ENCODE assay signal across 8 mouse cellular contexts in the genomic region with DNA sequence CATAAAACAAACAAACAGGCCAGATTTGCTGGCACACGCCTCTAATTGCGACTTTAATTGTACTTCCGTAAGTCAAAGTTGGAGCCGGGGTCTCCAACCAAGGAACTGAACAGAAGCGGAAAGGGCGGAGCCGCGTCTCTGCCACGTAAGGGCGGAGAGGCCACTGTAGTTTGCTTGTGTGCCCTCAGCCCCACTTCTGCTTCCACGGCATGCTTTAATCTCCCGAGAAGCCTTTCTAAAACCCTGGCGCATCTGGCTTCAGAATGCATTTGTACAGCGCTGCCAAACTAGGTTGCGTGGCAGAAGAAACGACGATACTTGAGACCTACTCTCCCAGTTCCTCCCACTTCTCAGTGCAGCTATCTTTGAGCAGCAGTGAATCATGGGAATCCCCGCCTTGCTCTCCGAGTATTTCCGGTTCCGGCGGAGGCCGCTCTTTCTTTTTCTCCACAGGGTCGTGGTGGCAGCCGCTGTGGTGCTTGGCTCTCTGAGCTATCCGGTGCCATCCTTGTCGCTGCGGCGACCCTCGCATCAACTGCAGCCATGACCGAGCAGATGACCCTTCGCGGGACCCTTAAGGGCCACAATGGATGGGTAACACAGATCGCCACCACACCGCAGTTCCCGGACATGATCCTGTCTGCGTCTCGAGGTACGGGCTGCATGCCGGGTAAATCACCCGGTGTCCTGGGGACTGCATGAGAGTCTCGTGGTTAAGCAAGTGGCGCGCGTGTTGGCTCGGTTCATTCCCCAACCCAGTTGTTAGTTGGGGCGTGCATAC. TPM values are rescaled to one million over a fixed set of nuclear protein-coding genes. Genes with fewer than 3 reads are reported as not detected.
DNase-seq lines count a peak whose midpoint lies in the region; ATAC-seq and TF ChIP-seq lines count a peak whose summit lies in the region.

A gene (plus strand): TSS at position 412 of the 781 bp plus-strand sequence.

- peaks cover 28% of the 10 kb centered on the region for H3K36me3 ChIP-seq in hindbrain, embryonic 16.5 days (ENCODE audit: control insufficient read depth, insufficient read depth, low read length)

- no peak for TF ChIP-seq CTCF in gastrocnemius, adult 2 months (IDR thresholded peaks at IDR 0.05)

- peak; percentile 91 for ATAC-seq in activated CD4-positive, CD25-positive, alpha-beta regulatory T cell, adult 4 months
- peak; percentile 87 for ATAC-seq in common myeloid progenitor, adult 5-6 weeks (replicated peaks; ENCODE audit: low read depth, poor library complexity, severe bottlenecking)
- ATAC-seq in hindbrain, embryonic 16.5 days, result peak; percentile 95

- intact Hi-C loops in gastrocnemius, adult 2 months (cut with DNase I), result no loop called here

- H3K27ac ChIP-seq in gastrocnemius, adult 2 months, result peak within 1 kb of the TSS; percentile 96
- peak within 1 kb of the TSS; percentile 96 for H3K27ac ChIP-seq in hindbrain, embryonic 16.5 days (ENCODE audit: low read depth, low read length)

- peak within 1 kb of the TSS; percentile 92 for H3K4me3 ChIP-seq in gastrocnemius, adult 2 months
- H3K4me3 ChIP-seq in hindbrain, embryonic 16.5 days (ENCODE audit: low read length), result peak within 1 kb of the TSS; percentile 81

- no peaks in the 10 kb centered on the region for H3K9me3 ChIP-seq in hindbrain, embryonic 16.5 days (ENCODE audit: control insufficient read depth, low read length)

- no peaks in the 10 kb centered on the region for H3K27me3 ChIP-seq in hindbrain, embryonic 16.5 days (replicated peaks; ENCODE audit: control insufficient read depth, insufficient read depth, low read length)

- H3K4me1 ChIP-seq in hindbrain, embryonic 16.5 days (ENCODE audit: control insufficient read depth, insufficient read depth, low read depth, low read length), result peaks cover 29% of the 10 kb centered on the region

- peak within 1 kb of the TSS; percentile 80 for H3K9ac ChIP-seq in hindbrain, embryonic 16.5 days (ENCODE audit: low read depth, low read length)

- peak within 1 kb of the TSS; percentile 88 for H3K4me2 ChIP-seq in hindbrain, embryonic 16.5 days (ENCODE audit: low read length)

- under 1% methylated on average over 47 of the region's 47 CpGs for WGBS in hindbrain, embryonic 16.5 days

- peak; percentile 92 for DNase-seq in gastrocnemius, adult 2 months
- peak; percentile 87 to 91 for DNase-seq in left cerebral cortex, adult 18-20 months (ENCODE audit: low spot score in 2 of 2)
- DNase-seq in lung, postnatal 4 days, result peak; percentile 91 to 92
- peak; percentile 97 for DNase-seq in retina, postnatal 1 day
- DNase-seq in thymus, postnatal 4 days, result peak; percentile 87

RNA-seq across cellular contexts. Expression of the gene that starts here (rescaled TPM):
- polyA plus RNA-seq in activated CD4-positive, CD25-positive, alpha-beta regulatory T cell, adult 4 months (2017; shearing (Covaris generic)), result 1,000 to 10,000 TPM; 1,417 to 1,752 TPM
- total RNA-seq in common myeloid progenitor, adult 5-6 weeks (2017), result 1,552 and 1,662 TPM in 2 replicates
- 100 to 1,000 TPM; 383 to 424 TPM for total RNA-seq in gastrocnemius, adult 2 months (2021)
- polyA plus RNA-seq in hindbrain, embryonic 16.5 days (2015; fragmentation: Nextera tagmentation; extraction: Ambion mirVana), result 343 and 349 TPM in 2 replicates
- total RNA-seq in left cerebral cortex, adult 18-20 months (2021), result 100 to 1,000 TPM; 233 to 240 TPM

Comparison
In these comparisons a context has a peak if more than half of its experiments do, and no peak if none do; other contexts are left out.
1. Peak in every context shown above with its lines: DNase-seq, ATAC-seq, H3K4me3 ChIP-seq and H3K27ac ChIP-seq.